Mouse (Mus musculus) T-helper 1 cell (primary cell): Measurements from ENCODE around the gene Gm16253.

Experiments used
- in situ Hi-C: fragments of 300-600 bp; cut with MboI, MseI; formaldehyde crosslinking; loops from one replicate; pipeline ENCODE4 v1.15.1; 2025; ENCODE audit warnings: high pct_unique_total_duplicates

Gene Gm16253

DNA sequence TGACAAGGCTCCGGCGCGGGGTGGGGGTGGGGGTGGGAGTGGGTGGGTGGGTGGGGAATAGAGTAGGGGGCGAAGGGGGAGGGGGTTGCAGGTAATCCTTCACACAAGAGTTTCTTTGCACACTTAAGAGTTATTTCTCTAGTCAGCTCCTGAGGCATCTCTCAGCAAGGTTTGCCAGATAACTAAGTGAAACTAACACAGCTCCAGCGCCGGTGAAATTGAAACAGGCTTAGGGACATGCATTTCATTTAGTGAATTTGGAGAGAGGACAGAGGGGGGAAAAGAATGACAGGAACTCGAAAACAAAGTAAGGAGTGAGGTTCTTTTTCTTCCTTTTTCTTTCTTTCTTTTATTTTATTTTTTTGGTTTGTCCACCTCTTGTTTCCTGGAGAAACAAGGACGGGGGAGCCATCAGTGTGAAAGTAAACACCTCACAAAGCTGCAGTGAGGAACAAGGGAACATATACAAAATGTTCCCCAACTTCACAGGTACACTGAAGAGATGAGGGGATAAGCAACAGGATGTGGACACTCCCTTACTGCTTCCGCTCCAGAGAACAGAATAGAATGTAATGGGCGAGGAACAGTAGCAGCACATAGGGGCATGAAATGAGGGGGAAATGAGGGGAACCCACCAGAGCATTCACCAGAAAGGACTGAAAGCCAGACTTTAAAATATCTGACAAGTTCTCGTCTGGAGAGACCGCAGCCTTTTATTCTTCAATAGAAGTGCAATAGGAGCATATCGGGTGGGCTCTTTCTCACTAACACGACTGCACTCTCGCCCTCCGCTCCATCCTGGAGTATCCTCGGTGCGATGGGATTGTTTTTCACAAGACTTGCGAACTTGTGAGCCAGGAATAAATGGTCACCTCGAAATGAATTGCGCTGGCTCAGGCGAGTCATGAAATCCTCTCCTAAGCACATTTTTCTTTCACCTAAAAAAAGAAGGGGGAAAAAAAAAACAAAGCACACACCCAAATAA lies 19.8 kb upstream of the Gm16253 start:
- in situ Hi-C loops = no loop called here

DNA sequence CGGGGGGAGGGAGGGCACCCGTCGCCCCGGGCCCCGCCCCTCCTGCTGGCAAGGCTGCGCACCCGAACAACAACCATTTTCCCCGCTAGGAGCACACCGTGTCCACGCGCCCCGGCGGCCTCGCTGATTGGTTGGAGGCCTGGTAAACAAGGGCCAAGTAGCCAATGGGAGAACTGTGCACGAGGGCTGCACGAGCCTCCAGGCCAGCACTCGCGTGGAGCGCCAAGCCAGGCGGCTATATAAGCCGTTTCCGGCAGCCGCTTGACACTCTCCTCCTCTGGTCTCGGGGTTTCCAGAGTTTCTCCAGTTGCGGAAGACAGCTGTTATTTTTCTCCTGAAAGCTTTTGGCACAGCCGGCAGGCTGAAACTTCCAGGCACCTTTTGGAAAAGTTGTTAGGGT lies 19.1 kb upstream of the Gm16253 start, which contains the start of gene Txnip:
Gene Txnip (plus strand): TSS at position 264 of the 400 bp plus-strand sequence.
- in situ Hi-C loops = no loop called here

DNA sequence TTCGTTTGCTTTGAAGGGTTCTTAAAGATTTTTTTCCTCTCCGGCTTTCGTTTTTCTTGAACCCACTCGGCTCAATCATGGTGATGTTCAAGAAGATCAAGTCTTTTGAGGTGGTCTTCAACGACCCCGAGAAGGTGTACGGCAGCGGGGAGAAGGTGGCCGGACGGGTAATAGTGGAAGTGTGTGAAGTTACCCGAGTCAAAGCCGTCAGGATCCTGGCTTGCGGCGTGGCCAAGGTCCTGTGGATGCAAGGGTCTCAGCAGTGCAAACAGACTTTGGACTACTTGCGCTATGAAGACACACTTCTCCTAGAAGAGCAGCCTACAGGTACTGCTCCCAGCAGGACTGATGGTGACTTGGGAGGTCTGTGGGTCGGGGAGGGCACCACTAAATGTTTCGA lies 18.6 kb upstream of the Gm16253 start:
- in situ Hi-C loops = no loop called here

GRCm38 (mm10) chr3:96558668-96559196 lies 18.1 kb upstream of the Gm16253 start:
- in situ Hi-C loops = no loop called here

GRCm38 (mm10) chr3:96559398-96559910 lies 17.3 kb upstream of the Gm16253 start:
- in situ Hi-C loops = no loop called here

- in situ Hi-C loops = no loop called here
Observed at GRCm38 (mm10) chr3:96559911-96560850, 16.6 kb upstream of the Gm16253 start.

DNA sequence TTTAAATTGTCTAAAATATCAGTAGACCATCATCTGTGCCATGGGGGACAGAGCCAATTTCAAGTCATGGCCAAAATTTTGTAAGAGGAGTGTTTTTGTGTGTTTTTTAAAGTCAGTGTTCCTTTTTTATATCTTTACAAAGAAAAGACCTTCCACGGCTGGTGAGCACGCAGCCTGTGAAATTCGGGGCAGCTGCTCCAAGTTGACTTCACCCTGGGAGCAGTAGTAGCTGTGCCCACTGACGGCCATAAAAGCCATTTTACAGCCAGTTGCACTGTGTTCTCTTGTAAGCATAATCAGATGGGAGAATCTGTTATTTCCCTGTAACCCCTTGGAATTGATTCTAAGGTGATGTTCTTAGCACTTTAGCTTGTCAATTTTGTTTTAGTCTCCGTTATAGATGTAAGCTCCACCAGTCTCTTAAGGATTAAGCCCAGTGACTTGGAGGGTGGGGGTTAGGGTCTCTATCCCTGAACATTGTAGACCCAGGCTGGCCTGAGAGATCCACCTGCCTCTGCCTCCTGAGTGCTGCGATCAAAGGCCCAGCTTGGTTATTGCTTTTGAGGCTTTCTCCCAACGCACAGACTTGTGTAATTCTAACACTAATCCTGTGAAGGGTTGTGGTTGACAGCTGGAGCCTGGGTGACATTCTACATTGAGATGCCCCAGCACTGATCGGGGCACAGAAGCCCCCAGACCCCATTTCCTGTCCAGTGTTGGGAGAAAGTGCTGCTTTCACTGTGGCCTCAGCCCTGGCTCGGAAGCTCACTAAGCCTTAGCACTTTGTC lies 15.7 kb upstream of the Gm16253 start:
- in situ Hi-C loops = no loop called here

DNA sequence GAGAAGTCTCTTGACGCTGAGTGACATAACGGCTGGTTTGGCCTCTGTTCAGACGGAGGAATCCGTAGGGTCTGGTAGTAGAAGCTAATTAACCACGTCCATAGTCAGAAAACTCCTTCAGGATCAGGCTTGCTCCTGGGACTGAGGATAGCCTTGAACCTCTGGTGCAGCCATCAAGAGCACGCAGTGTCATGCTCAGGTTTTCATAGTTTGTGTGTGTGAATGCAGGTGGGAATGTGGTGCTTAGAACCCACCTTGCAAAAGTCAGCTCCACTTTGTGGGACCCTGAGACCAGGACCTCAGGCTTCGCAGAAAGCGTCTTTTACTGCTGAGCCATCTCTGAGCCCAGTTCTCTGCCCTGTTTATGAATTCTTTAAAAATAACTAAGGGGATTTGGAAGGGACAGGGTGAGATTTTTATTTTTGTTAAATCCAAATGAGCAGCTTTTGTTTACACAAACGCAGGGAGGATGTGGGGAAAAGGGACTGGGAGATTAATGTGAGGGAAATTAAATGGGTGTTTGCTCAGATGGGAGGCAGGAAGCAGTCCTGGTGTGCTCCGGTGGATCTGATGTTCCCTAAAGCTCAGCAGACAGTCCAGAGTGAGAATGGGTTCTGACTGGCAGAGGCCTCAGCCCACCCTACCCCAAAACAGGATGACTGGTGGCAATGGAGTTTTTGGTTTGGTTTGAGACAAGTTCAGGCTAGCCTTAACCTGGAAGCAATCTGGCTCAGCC lies 14.7 kb upstream of the Gm16253 start:
- in situ Hi-C loops = no loop called here

GRCm38 (mm10) chr3:96563267-96563666 lies 13.5 kb upstream of the Gm16253 start:
- in situ Hi-C loops = no loop called here

GRCm38 (mm10) chr3:96563911-96564632 lies 12.7 kb upstream of the Gm16253 start:
- in situ Hi-C loops = no loop called here

DNA sequence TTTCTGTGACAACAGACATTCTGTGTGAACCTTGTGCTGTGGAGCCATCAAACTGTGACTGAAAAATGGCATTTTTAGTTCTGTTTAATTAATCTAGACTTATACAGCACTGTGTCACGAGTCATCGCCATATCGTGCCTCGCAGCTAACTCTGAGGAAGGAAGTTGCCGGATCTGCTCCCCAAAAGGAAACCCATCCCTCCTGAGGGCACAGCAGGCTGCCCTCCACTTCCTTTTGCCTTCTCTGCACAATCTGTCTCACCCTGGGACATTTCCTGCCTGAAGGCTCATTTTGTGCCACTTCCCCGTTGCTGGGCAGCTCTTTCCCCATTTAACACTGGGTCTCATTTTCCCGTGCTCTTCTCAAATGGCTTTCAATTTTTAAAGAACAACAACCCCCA lies 12.2 kb upstream of the Gm16253 start:
- in situ Hi-C loops = no loop called here

DNA sequence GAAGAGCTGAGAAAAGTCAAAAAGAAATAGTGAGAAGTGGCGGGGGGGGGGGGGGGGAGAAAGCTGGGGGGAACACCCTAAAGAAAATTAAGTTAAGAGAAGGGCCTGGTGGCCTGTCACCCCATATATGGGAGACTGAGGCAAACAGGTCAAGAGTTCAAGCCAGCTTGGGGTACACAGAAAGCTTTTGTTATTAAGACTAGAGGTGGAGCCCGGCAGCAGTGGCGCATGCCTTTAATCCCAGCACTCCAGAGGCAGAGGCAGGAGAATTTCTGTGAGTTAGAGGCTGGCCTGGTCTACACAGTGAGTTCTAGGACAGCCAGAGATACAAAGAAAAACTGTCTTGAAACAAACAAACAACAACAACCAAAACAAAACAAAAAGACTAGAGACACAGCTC lies 11.7 kb upstream of the Gm16253 start:
- in situ Hi-C loops = no loop called here

DNA sequence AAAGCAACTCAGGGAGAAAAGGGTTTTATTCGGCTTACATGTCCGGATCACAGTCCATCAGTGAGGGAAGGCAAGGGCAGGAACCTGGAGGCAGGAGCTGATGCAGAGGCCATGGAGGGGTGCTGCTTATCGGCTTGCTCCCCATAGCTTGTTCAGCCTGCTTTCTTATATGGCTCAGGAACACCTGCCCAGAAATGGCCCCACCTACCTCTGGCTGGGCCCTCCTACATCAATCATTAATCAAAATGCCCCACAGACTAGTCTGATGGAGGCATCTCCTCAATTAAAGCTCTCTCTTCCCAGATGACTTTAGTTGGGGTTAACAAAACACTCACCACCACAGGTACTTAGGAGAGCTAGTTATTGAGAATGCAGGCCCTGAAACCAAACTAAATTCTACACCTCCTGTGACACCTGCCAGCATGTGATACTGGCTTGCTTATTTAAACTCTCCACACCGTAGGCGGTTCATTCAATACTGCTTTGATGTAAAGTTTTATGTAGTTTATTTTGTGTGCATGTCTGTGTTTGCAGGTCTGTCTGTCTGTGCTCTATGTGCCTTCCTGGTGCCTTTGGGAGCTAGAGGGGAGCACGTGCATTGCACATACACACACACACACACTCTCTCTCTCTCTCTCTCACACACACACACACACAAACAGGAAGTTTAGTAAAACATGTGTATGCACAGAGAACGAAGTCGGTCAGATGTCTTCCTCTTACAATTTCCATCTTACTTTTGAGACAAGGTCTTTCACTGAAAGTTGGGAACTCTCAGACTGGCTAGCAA lies 9.9 kb upstream of the Gm16253 start:
- in situ Hi-C loops = no loop called here

DNA sequence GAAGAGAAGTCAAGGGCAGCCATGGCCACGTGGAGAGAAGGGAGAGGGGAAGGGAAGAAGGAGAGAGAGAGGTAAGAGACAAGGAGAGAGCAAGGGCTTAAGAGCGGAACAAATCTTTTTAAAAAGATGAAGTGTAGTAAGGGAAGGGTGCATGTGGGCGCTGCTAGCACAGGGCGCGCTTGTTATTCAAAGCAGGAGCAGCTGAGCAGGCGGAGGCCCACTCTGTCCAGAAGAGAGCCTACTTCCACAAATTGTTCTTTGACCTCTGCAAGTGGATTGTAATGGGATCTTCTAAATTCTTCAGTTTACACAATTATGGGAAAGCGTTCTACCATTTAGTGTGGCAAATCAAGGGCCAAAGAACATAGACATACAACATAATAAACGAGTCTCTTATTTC lies 8.2 kb upstream of the Gm16253 start:
- in situ Hi-C loops = no loop called here

DNA sequence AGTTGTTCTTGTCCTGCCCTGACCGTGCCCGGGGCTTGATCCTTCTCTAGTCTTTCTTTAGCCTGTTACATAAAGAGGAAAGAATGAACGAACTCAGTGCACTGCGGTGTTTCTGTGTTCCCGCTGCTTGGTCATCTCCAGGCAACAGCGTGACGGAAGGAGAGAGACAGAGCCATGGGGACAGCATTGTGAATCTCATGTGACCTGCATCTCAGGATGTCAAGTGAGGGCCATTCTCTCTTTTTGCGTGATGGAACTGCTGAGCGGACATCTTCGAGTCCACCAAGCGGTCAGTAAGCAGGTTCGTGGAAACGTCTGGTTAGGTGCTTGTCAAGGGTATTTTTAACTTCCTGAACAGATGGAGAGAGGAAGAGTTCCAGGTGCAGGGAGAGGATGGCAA lies 7.3 kb upstream of the Gm16253 start:
- in situ Hi-C loops = no loop called here

GRCm38 (mm10) chr3:96569966-96570605 lies 6.7 kb upstream of the Gm16253 start:
- in situ Hi-C loops = no loop called here

- in situ Hi-C loops = no loop called here
Observed at GRCm38 (mm10) chr3:96570643-96571042, 6.1 kb upstream of the Gm16253 start.

- in situ Hi-C loops = no loop called here
Observed at GRCm38 (mm10) chr3:96571336-96571735, 5.4 kb upstream of the Gm16253 start.
